Mouse (Mus musculus) erythroblast, adult 5-6 weeks (primary cell): ENCODE results near the gene BB287469. TPM values are rescaled to one million over a fixed set of nuclear protein-coding genes. Genes with fewer than 3 reads are reported as not detected.
"Not testable (repeated sequence)": the region's sequence is repeated elsewhere in the genome, so short reads cannot be mapped to it uniquely, and the experiment has no call there.

Experiments
- ATAC-seq: replicated peaks from 2 replicates; pipeline ENCODE4 v1.8.0; 2016; ENCODE audit warnings: moderate number of reproducible peaks, mild to moderate bottlenecking, moderate TSS enrichment, inconsistent platforms; ENCODE audit not compliant: poor library complexity, low FRiP score, severe bottlenecking
- total RNA-seq, 2 experiments: library from RNA; stranded (forward) in 1 of 2; stranded (reverse) in 1 of 2; fragments of 150-400 nt in 1 of 2; fragments of 200-764, 138-1000 nt in 1 of 2; gene quantifications; 2 replicates each; pipeline versions ENCODE4 v1.2.3 to v1.2.4; 2015 to 2017; ENCODE audit warnings: low replicate concordance in 2 of 2

BB287469 gene
- total RNA-seq (2015; ENCODE audit: low replicate concordance) (not detected in 2 replicates), total RNA-seq (2017; ENCODE audit: low replicate concordance) (not detected in 2 replicates)

- ATAC-seq, result not testable (repeated sequence)
These were observed at the start of gene BB287469 for GRCm38 (mm10) chr12:87816277-87816676. Gene BB287469 (plus strand): TSS chr12:87816577.

- ATAC-seq, result not testable (repeated sequence)
These were observed 40.7 kb upstream of the BB287469 start, which contains the start of gene Gm21319 for GRCm38 (mm10) chr12:87775655-87776054. Gene Gm21319 (minus strand): TSS chr12:87775755.

- ATAC-seq, result not testable (repeated sequence)
These were observed 21.2 kb upstream of the BB287469 start, which contains the start of gene Gm21936 for GRCm38 (mm10) chr12:87795212-87795611. Gene Gm21936 (plus strand): TSS chr12:87795512.

- not testable (repeated sequence) for ATAC-seq
These were observed 18.4 kb upstream of the BB287469 start for GRCm38 (mm10) chr12:87797971-87798370.

- not testable (repeated sequence) for ATAC-seq
These were observed 25.9 kb downstream of the BB287469 start, which contains the start of gene Gm2001 for GRCm38 (mm10) chr12:87842239-87842638. Gene Gm2001 (minus strand): TSS chr12:87842339.

GRCm38 (mm10) chr12:87850657-87851056 lies 34.3 kb downstream of the BB287469 start:
- ATAC-seq, result not testable (repeated sequence)

- ATAC-seq, result not testable (repeated sequence)
These were observed 39.7 kb downstream of the BB287469 start for GRCm38 (mm10) chr12:87856067-87856466.

- ATAC-seq, result not testable (repeated sequence)
These were observed 45.6 kb downstream of the BB287469 start for GRCm38 (mm10) chr12:87861740-87862692.

- not testable (repeated sequence) for ATAC-seq
These were observed 47.3 kb downstream of the BB287469 start for GRCm38 (mm10) chr12:87863638-87864037.

GRCm38 (mm10) chr12:87864048-87864447 lies 47.7 kb downstream of the BB287469 start:
- ATAC-seq, result not testable (repeated sequence)

Other genes with a start within 250 kb of the BB287469 start
- gene Oog1, start 213.9 kb upstream of the BB287469 start, total RNA-seq (2015; ENCODE audit: low replicate concordance), result not detected in 2 replicates
- gene Oog1, start 213.9 kb upstream of the BB287469 start, total RNA-seq (2017; ENCODE audit: low replicate concordance), result not detected in 2 replicates
- not detected in 2 replicates for gene Gm4027, start 197.7 kb upstream of the BB287469 start, total RNA-seq (2015; ENCODE audit: low replicate concordance)
- gene Gm4027, start 197.7 kb upstream of the BB287469 start, total RNA-seq (2017; ENCODE audit: low replicate concordance), result not detected in 2 replicates
- not detected in 2 replicates for gene Gm16381, start 172.0 kb upstream of the BB287469 start, total RNA-seq (2015; ENCODE audit: low replicate concordance)
- gene Gm16381, start 172.0 kb upstream of the BB287469 start, total RNA-seq (2017; ENCODE audit: low replicate concordance), result not detected in 2 replicates
- not detected in 2 replicates for gene Gm21319, start 40.8 kb upstream of the BB287469 start, total RNA-seq (2015; ENCODE audit: low replicate concordance)
- gene Gm21319, start 40.8 kb upstream of the BB287469 start, total RNA-seq (2017; ENCODE audit: low replicate concordance), result not detected in 2 replicates
- not detected in 2 replicates for gene Gm21936, start 21.1 kb upstream of the BB287469 start, total RNA-seq (2015; ENCODE audit: low replicate concordance)
- not detected in 2 replicates for gene Gm21936, start 21.1 kb upstream of the BB287469 start, total RNA-seq (2017; ENCODE audit: low replicate concordance)
- not detected in 2 replicates for gene Gm2001, start 25.8 kb downstream of the BB287469 start, total RNA-seq (2015; ENCODE audit: low replicate concordance)
- not detected in 2 replicates for gene Gm2001, start 25.8 kb downstream of the BB287469 start, total RNA-seq (2017; ENCODE audit: low replicate concordance)
- not detected in 2 replicates for gene Gm2016, start 57.5 kb downstream of the BB287469 start, total RNA-seq (2015; ENCODE audit: low replicate concordance)
- gene Gm2016, start 57.5 kb downstream of the BB287469 start, total RNA-seq (2017; ENCODE audit: low replicate concordance), result not detected in 2 replicates
- not detected in 2 replicates for gene Gm2022, start 78.8 kb downstream of the BB287469 start, total RNA-seq (2015; ENCODE audit: low replicate concordance)
- not detected in 2 replicates for gene Gm2022, start 78.8 kb downstream of the BB287469 start, total RNA-seq (2017; ENCODE audit: low replicate concordance)
- not detected in 2 replicates for gene Gm2035, start 103.3 kb downstream of the BB287469 start, total RNA-seq (2015; ENCODE audit: low replicate concordance)
- gene Gm2035, start 103.3 kb downstream of the BB287469 start, total RNA-seq (2017; ENCODE audit: low replicate concordance), result not detected in 2 replicates
- gene Gm2042, start 137.5 kb downstream of the BB287469 start, total RNA-seq (2015; ENCODE audit: low replicate concordance), result not detected in 2 replicates
- gene Gm2042, start 137.5 kb downstream of the BB287469 start, total RNA-seq (2017; ENCODE audit: low replicate concordance), result 0.98 and 2.0 TPM in 2 replicates
- gene Gm2075, start 195.3 kb downstream of the BB287469 start, total RNA-seq (2015; ENCODE audit: low replicate concordance), result not detected in 2 replicates
- gene Gm2075, start 195.3 kb downstream of the BB287469 start, total RNA-seq (2017; ENCODE audit: low replicate concordance), result not detected in 2 replicates
- gene Gm6803, start 202.2 kb downstream of the BB287469 start, total RNA-seq (2015; ENCODE audit: low replicate concordance), result not detected in 2 replicates
- not detected in 2 replicates for gene Gm6803, start 202.2 kb downstream of the BB287469 start, total RNA-seq (2017; ENCODE audit: low replicate concordance)
- not detected in 2 replicates for gene Gm2056, start 210.4 kb downstream of the BB287469 start, total RNA-seq (2015; ENCODE audit: low replicate concordance)
- gene Gm2056, start 210.4 kb downstream of the BB287469 start, total RNA-seq (2017; ENCODE audit: low replicate concordance), result not detected in 2 replicates